Mouse (Mus musculus): ENCODE results near the gene Olfr1006. TPM values are rescaled to one million over a fixed set of nuclear protein-coding genes. Genes with fewer than 3 reads are reported as not detected.
A peak's percentile ranks its signal among the peaks of the same experiment; 100 is the strongest.
"Not testable (repeated sequence)": the region's sequence is repeated elsewhere in the genome, so short reads cannot be mapped to it uniquely, and the experiment has no call there.

Gene Olfr1006
- not detected in 2 replicates for polyA plus RNA-seq (2015; fragmentation: Nextera tagmentation; extraction: Ambion mirVana)

GRCm38 (mm10) chr2:85678667-85679066 is at the start of gene Olfr1006:
Gene Olfr1006, minus strand, starts transcription at chr2:85678767.
- Histone ChIP-seq H3K36me3 (replicated peaks) (no peaks in the 10 kb centered on the region), H3K27ac (no peak within 1 kb of the TSS), H3K4me2 (no peak within 1 kb of the TSS), H3K9me3 (no peaks in the 10 kb centered on the region), H3K4me3 (no peak within 1 kb of the TSS), H3K27me3 (replicated peaks) (no peaks in the 10 kb centered on the region), H3K4me1 (no peaks in the 10 kb centered on the region), H3K9ac (no peak within 1 kb of the TSS)
- ATAC-seq (replicated peaks): no peak

GRCm38 (mm10) chr2:85725793-85726192 is 47.2 kb upstream of the Olfr1006 start:
- H3K27me3 ChIP-seq (replicated peaks): no peaks in the 10 kb centered on the region
- H3K4me2 ChIP-seq: no peak overlapping the region
- 10% methylated on average over 3 of the region's 3 CpGs for WGBS
- H3K27ac ChIP-seq: no peak overlapping the region
- H3K36me3 ChIP-seq (replicated peaks): no peaks in the 10 kb centered on the region
- H3K4me3 ChIP-seq: no peak overlapping the region
- no peak overlapping the region for H3K9ac ChIP-seq
- H3K4me1 ChIP-seq: no peaks in the 10 kb centered on the region
- peak; percentile 87 for ATAC-seq (replicated peaks)
- no peaks in the 10 kb centered on the region for H3K9me3 ChIP-seq

- no peaks in the 10 kb centered on the region for H3K4me1 ChIP-seq
- no peaks in the 10 kb centered on the region for H3K36me3 ChIP-seq (replicated peaks)
- no peak within 1 kb of the TSS for H3K4me2 ChIP-seq
- ATAC-seq (replicated peaks): no peak
- H3K9me3 ChIP-seq: no peaks in the 10 kb centered on the region
- WGBS: 93% methylated on average over 1 of the region's 1 CpGs
- no peaks in the 10 kb centered on the region for H3K27me3 ChIP-seq (replicated peaks)
- no peak within 1 kb of the TSS for H3K4me3 ChIP-seq
- no peak within 1 kb of the TSS for H3K9ac ChIP-seq
- no peak within 1 kb of the TSS for H3K27ac ChIP-seq
These were observed 36.6 kb upstream of the Olfr1006 start, which contains the start of gene Olfr1009 for GRCm38 (mm10) chr2:85715119-85715518. Gene Olfr1009, plus strand, starts transcription at chr2:85715419.

GRCm38 (mm10) chr2:85711159-85711558 is 32.6 kb upstream of the Olfr1006 start:
- Histone ChIP-seq H3K4me1 (no peaks in the 10 kb centered on the region), H3K27ac (no peak overlapping the region), H3K36me3 (replicated peaks) (no peaks in the 10 kb centered on the region), H3K4me3 (no peak overlapping the region), H3K9me3 (no peaks in the 10 kb centered on the region), H3K9ac (no peak overlapping the region), H3K4me2 (no peak overlapping the region), H3K27me3 (replicated peaks) (no peaks in the 10 kb centered on the region)
- WGBS: 33% methylated on average over 1 of the region's 1 CpGs
- ATAC-seq (replicated peaks): no peak

- not testable (repeated sequence) for H3K4me1 ChIP-seq; ATAC-seq (replicated peaks); H3K9ac ChIP-seq; H3K4me3 ChIP-seq; H3K36me3 ChIP-seq (replicated peaks); H3K27me3 ChIP-seq (replicated peaks); H3K4me2 ChIP-seq; H3K9me3 ChIP-seq; H3K27ac ChIP-seq
- 91% methylated on average over 2 of the region's 2 CpGs for WGBS
These were observed 32.1 kb upstream of the Olfr1006 start for GRCm38 (mm10) chr2:85710680-85711079.

GRCm38 (mm10) chr2:85689131-85689530 is 10.6 kb upstream of the Olfr1006 start, which contains the start of gene Olfr1008:
Gene Olfr1008, plus strand, starts transcription at chr2:85689431.
- Histone ChIP-seq H3K36me3 (replicated peaks) (no peaks in the 10 kb centered on the region), H3K9me3 (no peaks in the 10 kb centered on the region), H3K4me3 (no peak within 1 kb of the TSS), H3K4me2 (no peak within 1 kb of the TSS), H3K4me1 (no peaks in the 10 kb centered on the region), H3K9ac (no peak within 1 kb of the TSS), H3K27ac (no peak within 1 kb of the TSS), H3K27me3 (replicated peaks) (no peaks in the 10 kb centered on the region)
- no peak for ATAC-seq (replicated peaks)

- H3K27me3 ChIP-seq (replicated peaks); H3K4me1 ChIP-seq; H3K36me3 ChIP-seq (replicated peaks); H3K27ac ChIP-seq; H3K9me3 ChIP-seq; H3K9ac ChIP-seq; H3K4me3 ChIP-seq; ATAC-seq (replicated peaks); H3K4me2 ChIP-seq: not testable (repeated sequence)
These were observed 14.2 kb downstream of the Olfr1006 start, which contains the start of gene Olfr154 for GRCm38 (mm10) chr2:85664355-85664754. Gene Olfr154, minus strand, starts transcription at chr2:85664455.

GRCm38 (mm10) chr2:85650604-85651003 is 28.0 kb downstream of the Olfr1006 start, which contains the start of gene Olfr1002:
Gene Olfr1002, minus strand, starts transcription at chr2:85650704.
- Histone ChIP-seq H3K4me3 (no peak within 1 kb of the TSS), H3K4me1 (no peaks in the 10 kb centered on the region), H3K27ac (no peak within 1 kb of the TSS), H3K4me2 (no peak within 1 kb of the TSS), H3K27me3 (replicated peaks) (no peaks in the 10 kb centered on the region), H3K9me3 (no peaks in the 10 kb centered on the region), H3K36me3 (replicated peaks) (no peaks in the 10 kb centered on the region), H3K9ac (no peak within 1 kb of the TSS)
- WGBS: 91% methylated on average over 1 of the region's 1 CpGs
- no peak for ATAC-seq (replicated peaks)

Other genes with a start within 250 kb of the Olfr1006 start
- not detected in 2 replicates for gene Olfr994, start 242.3 kb downstream of the Olfr1006 start, polyA plus RNA-seq (2015; fragmentation: Nextera tagmentation; extraction: Ambion mirVana)
- gene Olfr995, start 235.1 kb downstream of the Olfr1006 start, polyA plus RNA-seq (2015; fragmentation: Nextera tagmentation; extraction: Ambion mirVana): not detected in 2 replicates
- gene 4833423E24Rik, start 159.7 kb downstream of the Olfr1006 start, polyA plus RNA-seq (2015; fragmentation: Nextera tagmentation; extraction: Ambion mirVana): 0.19 and 0.32 TPM in 2 replicates
- gene Olfr996, start 99.6 kb downstream of the Olfr1006 start, polyA plus RNA-seq (2015; fragmentation: Nextera tagmentation; extraction: Ambion mirVana): not detected in 2 replicates
- not detected in 2 replicates for gene Olfr998, start 89.8 kb downstream of the Olfr1006 start, polyA plus RNA-seq (2015; fragmentation: Nextera tagmentation; extraction: Ambion mirVana)
- gene Olfr1000, start 66.9 kb downstream of the Olfr1006 start, polyA plus RNA-seq (2015; fragmentation: Nextera tagmentation; extraction: Ambion mirVana): not detected in 2 replicates
- not detected in 2 replicates for gene Olfr1002, start 28.1 kb downstream of the Olfr1006 start, polyA plus RNA-seq (2015; fragmentation: Nextera tagmentation; extraction: Ambion mirVana)
- gene Olfr154, start 14.3 kb downstream of the Olfr1006 start, polyA plus RNA-seq (2015; fragmentation: Nextera tagmentation; extraction: Ambion mirVana): not detected in 2 replicates
- not detected in 2 replicates for gene Olfr1008, start 10.7 kb upstream of the Olfr1006 start, polyA plus RNA-seq (2015; fragmentation: Nextera tagmentation; extraction: Ambion mirVana)
- gene Olfr1009, start 36.7 kb upstream of the Olfr1006 start, polyA plus RNA-seq (2015; fragmentation: Nextera tagmentation; extraction: Ambion mirVana): not detected in 2 replicates
- gene Olfr1012, start 84.0 kb upstream of the Olfr1006 start, polyA plus RNA-seq (2015; fragmentation: Nextera tagmentation; extraction: Ambion mirVana): not detected in 2 replicates
- not detected in 2 replicates for gene Olfr1013, start 88.3 kb upstream of the Olfr1006 start, polyA plus RNA-seq (2015; fragmentation: Nextera tagmentation; extraction: Ambion mirVana)
- gene Olfr1014, start 93.9 kb upstream of the Olfr1006 start, polyA plus RNA-seq (2015; fragmentation: Nextera tagmentation; extraction: Ambion mirVana): not detected in 2 replicates
- not detected in 2 replicates for gene Olfr1015, start 103.2 kb upstream of the Olfr1006 start, polyA plus RNA-seq (2015; fragmentation: Nextera tagmentation; extraction: Ambion mirVana)
- not detected in 2 replicates for gene Olfr1016, start 123.8 kb upstream of the Olfr1006 start, polyA plus RNA-seq (2015; fragmentation: Nextera tagmentation; extraction: Ambion mirVana)
- not detected in 2 replicates for gene Olfr1018, start 139.7 kb upstream of the Olfr1006 start, polyA plus RNA-seq (2015; fragmentation: Nextera tagmentation; extraction: Ambion mirVana)
- not detected in 2 replicates for gene Olfr1019, start 166.7 kb upstream of the Olfr1006 start, polyA plus RNA-seq (2015; fragmentation: Nextera tagmentation; extraction: Ambion mirVana)
- gene Olfr1020, start 168.3 kb upstream of the Olfr1006 start, polyA plus RNA-seq (2015; fragmentation: Nextera tagmentation; extraction: Ambion mirVana): not detected in 2 replicates
- not detected in 2 replicates for gene Olfr1022, start 189.8 kb upstream of the Olfr1006 start, polyA plus RNA-seq (2015; fragmentation: Nextera tagmentation; extraction: Ambion mirVana)
- not detected in 2 replicates for gene Olfr1023, start 206.9 kb upstream of the Olfr1006 start, polyA plus RNA-seq (2015; fragmentation: Nextera tagmentation; extraction: Ambion mirVana)
- gene Olfr1024, start 226.3 kb upstream of the Olfr1006 start, polyA plus RNA-seq (2015; fragmentation: Nextera tagmentation; extraction: Ambion mirVana): not detected in 2 replicates
- gene Olfr1025-ps1, start 236.4 kb upstream of the Olfr1006 start, polyA plus RNA-seq (2015; fragmentation: Nextera tagmentation; extraction: Ambion mirVana): not detected in 2 replicates
- not detected in 2 replicates for gene Olfr1026, start 242.8 kb upstream of the Olfr1006 start, polyA plus RNA-seq (2015; fragmentation: Nextera tagmentation; extraction: Ambion mirVana)